Mouse (Mus musculus): ENCODE measurements around the gene Lce1k. TPM values are rescaled to one million over a fixed set of nuclear protein-coding genes. Genes with fewer than 3 reads are reported as not detected.

The Lce1k gene
- polyA plus RNA-seq, 1 experiment from 2014 or later = not detected

Other genes starting within 250 kb of the Lce1k start
- not detected in 2 replicates for gene Ivl, start 234.2 kb downstream of the Lce1k start, polyA plus RNA-seq (2015; fragmentation: Nextera tagmentation; extraction: Ambion mirVana)
- not detected in 2 replicates for gene Smcp, start 218.9 kb downstream of the Lce1k start, polyA plus RNA-seq (2015; fragmentation: Nextera tagmentation; extraction: Ambion mirVana)
- not detected in 2 replicates for gene 2210017I01Rik, start 200.4 kb downstream of the Lce1k start, polyA plus RNA-seq (2015; fragmentation: Nextera tagmentation; extraction: Ambion mirVana)
- gene Lce6a, start 186.2 kb downstream of the Lce1k start, polyA plus RNA-seq (2015; fragmentation: Nextera tagmentation; extraction: Ambion mirVana) = not detected in 2 replicates
- gene Lce1a1, start 159.6 kb downstream of the Lce1k start, polyA plus RNA-seq (2015; fragmentation: Nextera tagmentation; extraction: Ambion mirVana) = not detected in 2 replicates
- gene Lce1b, start 151.0 kb downstream of the Lce1k start, polyA plus RNA-seq (2015; fragmentation: Nextera tagmentation; extraction: Ambion mirVana) = not detected in 2 replicates
- gene Lce1a2, start 137.6 kb downstream of the Lce1k start, polyA plus RNA-seq (2015; fragmentation: Nextera tagmentation; extraction: Ambion mirVana) = not detected in 2 replicates
- gene Lce1c, start 128.6 kb downstream of the Lce1k start, polyA plus RNA-seq (2015; fragmentation: Nextera tagmentation; extraction: Ambion mirVana) = not detected in 2 replicates
- not detected in 2 replicates for gene Lce1d, start 120.7 kb downstream of the Lce1k start, polyA plus RNA-seq (2015; fragmentation: Nextera tagmentation; extraction: Ambion mirVana)
- not detected in 2 replicates for gene Lce1e, start 98.8 kb downstream of the Lce1k start, polyA plus RNA-seq (2015; fragmentation: Nextera tagmentation; extraction: Ambion mirVana)
- gene Lce1f, start 87.5 kb downstream of the Lce1k start, polyA plus RNA-seq (2015; fragmentation: Nextera tagmentation; extraction: Ambion mirVana) = not detected in 2 replicates
- gene Gm38119, start 68.8 kb downstream of the Lce1k start, polyA plus RNA-seq (2015; fragmentation: Nextera tagmentation; extraction: Ambion mirVana) = not detected in 2 replicates
- not detected in 2 replicates for gene Lce1g, start 55.6 kb downstream of the Lce1k start, polyA plus RNA-seq (2015; fragmentation: Nextera tagmentation; extraction: Ambion mirVana)
- not detected in 2 replicates for gene Lce1h, start 42.8 kb downstream of the Lce1k start, polyA plus RNA-seq (2015; fragmentation: Nextera tagmentation; extraction: Ambion mirVana)
- gene Lce1i, start 29.0 kb downstream of the Lce1k start, polyA plus RNA-seq (2015; fragmentation: Nextera tagmentation; extraction: Ambion mirVana) = not detected in 2 replicates
- gene Lce1j, start 17.4 kb downstream of the Lce1k start, polyA plus RNA-seq (2015; fragmentation: Nextera tagmentation; extraction: Ambion mirVana) = not detected in 2 replicates
- not detected in 2 replicates for gene Kprp, start 19.4 kb upstream of the Lce1k start, polyA plus RNA-seq (2015; fragmentation: Nextera tagmentation; extraction: Ambion mirVana)
- not detected in 2 replicates for gene Lce1l, start 43.4 kb upstream of the Lce1k start, polyA plus RNA-seq (2015; fragmentation: Nextera tagmentation; extraction: Ambion mirVana)
- not detected in 2 replicates for gene 2310050C09Rik, start 62.3 kb upstream of the Lce1k start, polyA plus RNA-seq (2015; fragmentation: Nextera tagmentation; extraction: Ambion mirVana)
- gene Lce3a, start 118.3 kb upstream of the Lce1k start, polyA plus RNA-seq (2015; fragmentation: Nextera tagmentation; extraction: Ambion mirVana) = not detected in 2 replicates
- gene Lce3b, start 125.1 kb upstream of the Lce1k start, polyA plus RNA-seq (2015; fragmentation: Nextera tagmentation; extraction: Ambion mirVana) = not detected in 2 replicates
- gene Lce3c, start 136.6 kb upstream of the Lce1k start, polyA plus RNA-seq (2015; fragmentation: Nextera tagmentation; extraction: Ambion mirVana) = not detected in 2 replicates
- gene Lce3d, start 149.5 kb upstream of the Lce1k start, polyA plus RNA-seq (2015; fragmentation: Nextera tagmentation; extraction: Ambion mirVana) = not detected in 2 replicates
- not detected in 2 replicates for gene Lce3e, start 159.2 kb upstream of the Lce1k start, polyA plus RNA-seq (2015; fragmentation: Nextera tagmentation; extraction: Ambion mirVana)
- not detected in 2 replicates for gene Lce3f, start 184.3 kb upstream of the Lce1k start, polyA plus RNA-seq (2015; fragmentation: Nextera tagmentation; extraction: Ambion mirVana)
- 0.88 and 0.97 TPM in 2 replicates for gene Crct1, start 207.8 kb upstream of the Lce1k start, polyA plus RNA-seq (2015; fragmentation: Nextera tagmentation; extraction: Ambion mirVana)
- gene Lce1m, start 211.2 kb upstream of the Lce1k start, polyA plus RNA-seq (2015; fragmentation: Nextera tagmentation; extraction: Ambion mirVana) = not detected in 2 replicates

Measured in neural tube, embryonic 15.5 days (tissue).